Mouse (Mus musculus) adrenal gland, adult 18-20 months (tissue): Measurements from ENCODE around the gene Rbp4. TPM values are rescaled to one million over a fixed set of nuclear protein-coding genes. Genes with fewer than 3 reads are reported as not detected.

ENCODE experiments used
- DNase-seq, 2 experiments: peaks; one replicate each; pipeline ENCODE4 v3.0.0; 2021 to 2022; ENCODE audit warnings: low spot score in 2 of 2
- long read RNA-seq, 2 experiments: library from polyadenylated mRNA; stranded (forward); transcript quantifications; one replicate each; pipeline ENCODE4 v2.0.0; 2021
- total RNA-seq, 2 experiments: library from RNA; stranded (reverse); gene quantifications; 1 replicate in 1 of 2; 2 replicates in 1 of 2; pipeline ENCODE4 v1.2.3; 2021

Rbp4 gene
- total RNA-seq, result 100 to 1,000 TPM in 1 of 2 experiments, 10 to 100 TPM in 1; 42.9 to 149 TPM
- long read RNA-seq, experiment 1, transcript Rbp4-202 (6 exons, 937 nt), result major isoform, 82 of 135 reads
- long read RNA-seq, experiment 1, transcript Rbp4-201 (6 exons, 1,161 nt), result minor isoform, 7 of 135 reads
- long read RNA-seq, experiment 1, partial matches to known transcripts, result 14 of 135 reads
- long read RNA-seq, experiment 1, other reads (novel, unspliced or antisense), result 32 of 135 reads
- long read RNA-seq, experiment 2, transcript Rbp4-202 (6 exons, 937 nt), result major isoform, 112 of 163 reads
- long read RNA-seq, experiment 2, transcript Rbp4-201 (6 exons, 1,161 nt), result minor isoform, 7 of 163 reads
- long read RNA-seq, experiment 2, partial matches to known transcripts, result 20 of 163 reads
- long read RNA-seq, experiment 2, other reads (novel, unspliced or antisense), result 24 of 163 reads

- no peak for DNase-seq
These were observed at the start of gene Rbp4 for GRCm38 (mm10) chr19:38125219-38125610. TSS of gene Rbp4 (minus strand) at chr19:38125281.

GRCm38 (mm10) chr19:38164633-38165032 lies 39.6 kb upstream of the Rbp4 start:
- no peak for DNase-seq

- no peak for DNase-seq
These were observed 36.7 kb upstream of the Rbp4 start for GRCm38 (mm10) chr19:38161648-38162354.

GRCm38 (mm10) chr19:38156243-38156642 lies 31.2 kb upstream of the Rbp4 start:
- DNase-seq, result no peak

GRCm38 (mm10) chr19:38143540-38144271 lies 18.6 kb upstream of the Rbp4 start:
- no peak for DNase-seq

GRCm38 (mm10) chr19:38134806-38135205 lies 9.7 kb upstream of the Rbp4 start:
- DNase-seq, result no peak

- no peak for DNase-seq
These were observed 8.9 kb upstream of the Rbp4 start for GRCm38 (mm10) chr19:38133986-38134385.

GRCm38 (mm10) chr19:38132481-38132880 lies 7.4 kb upstream of the Rbp4 start, which contains the start of gene Pde6c:
TSS of gene Pde6c (plus strand) at chr19:38132781.
- DNase-seq, result no peak

GRCm38 (mm10) chr19:38126656-38127055 lies 1.6 kb upstream of the Rbp4 start:
- no peak for DNase-seq

GRCm38 (mm10) chr19:38124401-38125218 lies 471 bp downstream of the Rbp4 start:
- peak; percentile 5 to 28 for DNase-seq

GRCm38 (mm10) chr19:38123921-38124320 lies 1.2 kb downstream of the Rbp4 start:
- DNase-seq, result no peak

- DNase-seq, result no peak
These were observed 4.8 kb downstream of the Rbp4 start for GRCm38 (mm10) chr19:38120123-38120760.

- no peak for DNase-seq
These were observed 10.1 kb downstream of the Rbp4 start for GRCm38 (mm10) chr19:38114834-38115491.

GRCm38 (mm10) chr19:38112575-38112974 lies 12.5 kb downstream of the Rbp4 start:
- no peak for DNase-seq

GRCm38 (mm10) chr19:38111056-38111455 lies 14.0 kb downstream of the Rbp4 start:
- no peak for DNase-seq

- DNase-seq, result no peak
These were observed 15.4 kb downstream of the Rbp4 start for GRCm38 (mm10) chr19:38109506-38110242.

GRCm38 (mm10) chr19:38107871-38108270 lies 17.2 kb downstream of the Rbp4 start:
- DNase-seq, result no peak

GRCm38 (mm10) chr19:38096858-38097758 lies 28.0 kb downstream of the Rbp4 start, which contains the start of gene Ffar4:
TSS of gene Ffar4 (plus strand) at chr19:38097071.
- peak in 1 of 2 experiments; percentile 14 for DNase-seq
